9 mouse cellular contexts compared by ENCODE assay signal in genomic region chr13:63249171-63249570, GRCm38 (mm10).
DNase-seq lines count a peak whose midpoint lies in the region; ATAC-seq and TF ChIP-seq lines count a peak whose summit lies in the region.
"Had no signal": no experiment of that assay in that cellular context is flagged by ENCODE, and none has a peak within 500 bp of the region (broad histone marks: within the 10 kb centered on the region; RNA-seq: fewer than 3 reads in every experiment).

No protein-coding gene starts in this region.

- ATAC-seq in heart, embryonic 11.5 days (replicated peaks; ENCODE audit: insufficient number of reproducible peaks, low FRiP score, low TSS enrichment) = no peak
- ATAC-seq in stomach, embryonic 16.5 days (ENCODE audit: insufficient read depth, low FRiP score) = no peak

- TF ChIP-seq CTCF in spleen, adult 2 months (IDR thresholded peaks at IDR 0.05; ENCODE audit: extremely low read depth, insufficient read depth, insufficient read length, insufficient replicate concordance) = no peak

- DNase-seq in heart, postnatal 14 days = no peak
- no peak for DNase-seq in spleen, adult 2 months (ENCODE audit: low read depth in 1 of 2, low spot score in 2 of 2)
- DNase-seq in spleen, adult 12 weeks (ENCODE audit: low spot score) = no peak
- peak; percentile 85 for DNase-seq in induced T-regulatory cell, adult 2 months (ENCODE audit: low read depth)
- no peak for DNase-seq in left cerebral cortex, postnatal 14 days (ENCODE audit: low spot score in 2 of 2)
- DNase-seq in embryo, embryonic 9.5 days (ENCODE audit: extremely low spot score) = no peak

- H3K9ac ChIP-seq in heart, embryonic 11.5 days (ENCODE audit: low read depth, low read length) = no peak overlapping the region; the same call in 1 of the 2 replicates
- H3K9ac ChIP-seq in stomach, embryonic 16.5 days (ENCODE audit: low read length) = no peak overlapping the region
- H3K9ac ChIP-seq: liver, embryonic 14.5 days had no signal

- H3K9me3 ChIP-seq in heart, embryonic 11.5 days (replicated peaks; ENCODE audit: control insufficient read depth, low read length) = no peaks in the 10 kb centered on the region
- no peaks in the 10 kb centered on the region for H3K9me3 ChIP-seq in stomach, embryonic 16.5 days (replicated peaks; ENCODE audit: control insufficient read depth, low read length)

- no peaks in the 10 kb centered on the region for H3K27me3 ChIP-seq in heart, embryonic 11.5 days (ENCODE audit: control insufficient read depth, insufficient read depth, low read length)
- no peaks in the 10 kb centered on the region for H3K27me3 ChIP-seq in spleen, adult 2 months (ENCODE audit: control insufficient read depth, insufficient read depth, low read length)
- H3K27me3 ChIP-seq in stomach, embryonic 16.5 days (ENCODE audit: control insufficient read depth, insufficient read depth, low read length) = no peaks in the 10 kb centered on the region

- H3K4me2 ChIP-seq in heart, embryonic 11.5 days = no peak overlapping the region; the same call in 1 of the 2 replicates
- H3K4me2 ChIP-seq in stomach, embryonic 16.5 days (ENCODE audit: low read depth, low read length) = peak overlapping the region; percentile 23; the same call in 1 of the 2 replicates

- 65% methylated on average over 7 of the region's 7 CpGs for WGBS in heart, embryonic 11.5 days (ENCODE audit: insufficient replicate concordance)
- 37% methylated on average over 7 of the region's 7 CpGs for WGBS in spleen, adult 2 months
- WGBS in stomach, embryonic 16.5 days = 82% methylated on average over 7 of the region's 7 CpGs

- H3K4me1 ChIP-seq in heart, embryonic 11.5 days (ENCODE audit: control insufficient read depth, insufficient read depth, low read length) = peaks cover 71% of the 10 kb centered on the region
- H3K4me1 ChIP-seq in spleen, adult 2 months (ENCODE audit: control insufficient read depth, insufficient read depth, insufficient read length) = peaks cover 14% of the 10 kb centered on the region; the same call in 1 of the 2 replicates
- H3K4me1 ChIP-seq in stomach, embryonic 16.5 days (ENCODE audit: control insufficient read depth, insufficient read depth, low read length) = peaks cover 60% of the 10 kb centered on the region

- H3K36me3 ChIP-seq in heart, embryonic 11.5 days (ENCODE audit: control insufficient read depth, insufficient read depth, low read length) = peaks cover 2% of the 10 kb centered on the region; the same call in 1 of the 2 replicates
- no peaks in the 10 kb centered on the region for H3K36me3 ChIP-seq in spleen, adult 2 months (ENCODE audit: control insufficient read depth, insufficient read depth, low read length)
- no peaks in the 10 kb centered on the region for H3K36me3 ChIP-seq in stomach, embryonic 16.5 days (ENCODE audit: control insufficient read depth, insufficient read depth, low read length)

- peak overlapping the region; percentile 46; the same call in 1 of the 2 replicates for H3K27ac ChIP-seq in heart, embryonic 11.5 days (ENCODE audit: low read depth, low read length)
- H3K27ac ChIP-seq in spleen, adult 2 months (ENCODE audit: insufficient read depth, low read length) = peak overlapping the region; percentile 61
- peak overlapping the region; percentile 22; the same call in 1 of the 2 replicates for H3K27ac ChIP-seq in stomach, embryonic 16.5 days (ENCODE audit: low read length)
- H3K27ac ChIP-seq: liver, embryonic 14.5 days had no signal

- H3K4me3 ChIP-seq in heart, embryonic 11.5 days (ENCODE audit: low read depth, low read length) = no peak overlapping the region
- no peak overlapping the region for H3K4me3 ChIP-seq in spleen, adult 2 months (ENCODE audit: extremely low read depth, insufficient read depth, insufficient read length)
- no peak overlapping the region for H3K4me3 ChIP-seq in stomach, embryonic 16.5 days (replicated peaks; ENCODE audit: low read length)

- no peak for TF ChIP-seq POLR2A in spleen, adult 2 months (IDR thresholded peaks at IDR 0.05; ENCODE audit: low read depth, low read length)

- intact Hi-C loops in heart, postnatal 14 days (cut with DNase I) = loop anchor here (5.0 kb wide), 1 partner anchor 277 kb away; no protein-coding TSS in a partner anchor
- intact Hi-C loops in left cerebral cortex, postnatal 14 days (cut with DNase I) = loop anchor here (10.0 kb wide), 1 partner anchor 204 kb away; no protein-coding TSS in a partner anchor
